Mouse (Mus musculus) embryonic facial prominence, embryonic 15.5 days (tissue): Measurements from ENCODE around the gene Etfdh. TPM values are rescaled to one million over a fixed set of nuclear protein-coding genes. Genes with fewer than 3 reads are reported as not detected.
A peak's percentile ranks its signal among the peaks of the same experiment; 100 is the strongest.

Experiments
- ATAC-seq: fragments of 200-750 bp; cut with Nextera tagmentation; 2 replicates; pipeline ENCODE4 v1.8.0; 2017; ENCODE audit warnings: low read depth, moderate TSS enrichment; ENCODE audit not compliant: insufficient number of reproducible peaks, low FRiP score, low TSS enrichment
- H3K27ac ChIP-seq: fragments of 300-500 bp; sonication (generic); replicated peaks from 2 replicates; pipeline ENCODE4 v1.5.1; 2015; ENCODE audit warnings: mild to moderate bottlenecking, inconsistent platforms
- H3K27me3 ChIP-seq: fragments of 300-500 bp; sonication (generic); 2 replicates; pipeline ENCODE4 v1.6.1; 2015; ENCODE audit warnings: inconsistent platforms
- H3K36me3 ChIP-seq: fragments of 300-500 bp; sonication (generic); 2 replicates; pipeline ENCODE4 v1.6.1; 2015; ENCODE audit warnings: mild to moderate bottlenecking, inconsistent platforms
- H3K4me1 ChIP-seq: fragments of 300-500 bp; sonication (generic); 2 replicates; pipeline ENCODE4 v1.6.1; 2015; ENCODE audit warnings: inconsistent platforms
- H3K4me2 ChIP-seq: fragments of 300-500 bp; sonication (generic); replicated peaks from 2 replicates; pipeline ENCODE4 v1.6.1; 2015; ENCODE audit warnings: mild to moderate bottlenecking, inconsistent platforms
- H3K4me3 ChIP-seq: fragments of 300-500 bp; sonication (generic); replicated peaks from 2 replicates; pipeline ENCODE4 v1.5.1; 2015; ENCODE audit warnings: mild to moderate bottlenecking, inconsistent platforms
- H3K9ac ChIP-seq: fragments of 300-500 bp; sonication (generic); 2 replicates; pipeline ENCODE4 v1.6.1; 2015; ENCODE audit warnings: inconsistent platforms
- H3K9me3 ChIP-seq: fragments of 300-500 bp; sonication (generic); replicated peaks from 2 replicates; pipeline ENCODE4 v1.6.1; 2016; ENCODE audit warnings: inconsistent platforms
- WGBS: fragments of 180-500 bp; shearing (Covaris S2); methylation state at CpG from one replicate; pipeline ENCODE4 v1.1.7; 2015; 5-methylcytosine and 5-hydroxymethylcytosine counted together
- polyA plus RNA-seq: library from polyadenylated mRNA; unstranded; fragments of >200 nt; fragmentation: Nextera tagmentation; extraction: Ambion mirVana; gene quantifications from 2 replicates; pipeline ENCODE4 v1.2.1, GENCODE M21; 2015

Gene Etfdh
- 49.2 and 54.6 TPM in 2 replicates for polyA plus RNA-seq

- ATAC-seq, result peak; percentile 45
- H3K27me3 ChIP-seq, result no peaks in the 10 kb centered on the region
- peak within 1 kb of the TSS; percentile 70 for H3K9ac ChIP-seq
- H3K36me3 ChIP-seq, result peaks cover 25% of the 10 kb centered on the region
- H3K27ac ChIP-seq, result peak within 1 kb of the TSS; percentile 90
- peak within 1 kb of the TSS; percentile 79 for H3K4me3 ChIP-seq
- H3K4me1 ChIP-seq, result peaks cover 8% of the 10 kb centered on the region; the same call in 1 of the 2 replicates
- under 1% methylated on average over 11 of the region's 11 CpGs for WGBS
- H3K4me2 ChIP-seq, result peak within 1 kb of the TSS; percentile 75
- H3K9me3 ChIP-seq, result 0 out of 2 replicates have a peak, but pooled peaks cover 5% of the 10 kb centered on the region
Observed at GRCm38 (mm10) chr3:79629416-79629730, at the start of gene Etfdh. Etfdh (minus strand) TSS chr3:79629500.

- WGBS, result 87% methylated on average over 3 of the region's 3 CpGs
- no peaks in the 10 kb centered on the region for H3K9me3 ChIP-seq
- no peak overlapping the region for H3K4me2 ChIP-seq
- no peaks in the 10 kb centered on the region for H3K4me1 ChIP-seq
- H3K4me3 ChIP-seq, result no peak overlapping the region
- no peak overlapping the region for H3K27ac ChIP-seq
- no peaks in the 10 kb centered on the region for H3K36me3 ChIP-seq
- no peaks in the 10 kb centered on the region for H3K27me3 ChIP-seq
- ATAC-seq, result no peak
- no peak overlapping the region for H3K9ac ChIP-seq
Observed at GRCm38 (mm10) chr3:79676411-79676810, 47.1 kb upstream of the Etfdh start.

- WGBS, result 77% methylated on average over 5 of the region's 5 CpGs
- no peaks in the 10 kb centered on the region for H3K27me3 ChIP-seq
- no peak for ATAC-seq
- no peaks in the 10 kb centered on the region for H3K4me1 ChIP-seq
- H3K4me3 ChIP-seq, result no peak overlapping the region
- H3K27ac ChIP-seq, result no peak overlapping the region
- H3K9ac ChIP-seq, result no peak overlapping the region
- H3K36me3 ChIP-seq, result no peaks in the 10 kb centered on the region
- no peaks in the 10 kb centered on the region for H3K9me3 ChIP-seq
- no peak overlapping the region for H3K4me2 ChIP-seq
Observed at GRCm38 (mm10) chr3:79674641-79675040, 45.3 kb upstream of the Etfdh start.

GRCm38 (mm10) chr3:79673082-79673481 lies 43.8 kb upstream of the Etfdh start:
- no peak for ATAC-seq
- H3K4me3 ChIP-seq, result no peak overlapping the region
- WGBS, result 14% methylated on average over 4 of the region's 4 CpGs
- no peaks in the 10 kb centered on the region for H3K27me3 ChIP-seq
- H3K9me3 ChIP-seq, result no peaks in the 10 kb centered on the region
- no peaks in the 10 kb centered on the region for H3K4me1 ChIP-seq
- no peak overlapping the region for H3K27ac ChIP-seq
- H3K9ac ChIP-seq, result no peak overlapping the region
- no peak overlapping the region for H3K4me2 ChIP-seq
- H3K36me3 ChIP-seq, result no peaks in the 10 kb centered on the region

- Histone ChIP-seq H3K27me3 (no peaks in the 10 kb centered on the region), H3K4me2 (no peak overlapping the region), H3K9ac (no peak overlapping the region), H3K36me3 (no peaks in the 10 kb centered on the region), H3K27ac (no peak overlapping the region), H3K4me3 (no peak overlapping the region), H3K9me3 (no peaks in the 10 kb centered on the region), H3K4me1 (no peaks in the 10 kb centered on the region)
- ATAC-seq, result no peak
- 56% methylated on average over 16 of the region's 16 CpGs for WGBS
Observed at GRCm38 (mm10) chr3:79672188-79672587, 42.9 kb upstream of the Etfdh start.

- WGBS, result 68% methylated on average over 7 of the region's 7 CpGs
- Histone ChIP-seq H3K4me3 (no peak overlapping the region), H3K9ac (no peak overlapping the region), H3K9me3 (no peaks in the 10 kb centered on the region), H3K4me1 (no peaks in the 10 kb centered on the region), H3K27me3 (no peaks in the 10 kb centered on the region), H3K4me2 (no peak overlapping the region), H3K36me3 (no peaks in the 10 kb centered on the region), H3K27ac (no peak overlapping the region)
- no peak for ATAC-seq
Observed at GRCm38 (mm10) chr3:79670556-79670955, 41.3 kb upstream of the Etfdh start.

- Histone ChIP-seq H3K4me3 (no peak overlapping the region), H3K9me3 (no peaks in the 10 kb centered on the region), H3K9ac (no peak overlapping the region), H3K4me1 (no peaks in the 10 kb centered on the region), H3K36me3 (no peaks in the 10 kb centered on the region), H3K4me2 (no peak overlapping the region), H3K27me3 (no peaks in the 10 kb centered on the region), H3K27ac (no peak overlapping the region)
- WGBS, result 38% methylated on average over 9 of the region's 9 CpGs
- ATAC-seq, result no peak
Observed at GRCm38 (mm10) chr3:79664787-79665408, 35.6 kb upstream of the Etfdh start.

GRCm38 (mm10) chr3:79656682-79657081 lies 27.4 kb upstream of the Etfdh start:
- ATAC-seq, result no peak
- Histone ChIP-seq H3K4me1 (no peaks in the 10 kb centered on the region), H3K9me3 (no peaks in the 10 kb centered on the region), H3K9ac (no peak overlapping the region), H3K4me3 (no peak overlapping the region), H3K4me2 (no peak overlapping the region), H3K27me3 (no peaks in the 10 kb centered on the region), H3K36me3 (no peaks in the 10 kb centered on the region), H3K27ac (no peak overlapping the region)
- WGBS, result 56% methylated on average over 5 of the region's 5 CpGs

- WGBS, result 53% methylated on average over 6 of the region's 6 CpGs
- H3K27me3 ChIP-seq, result no peaks in the 10 kb centered on the region
- H3K9ac ChIP-seq, result no peak overlapping the region
- no peak overlapping the region for H3K4me2 ChIP-seq
- no peaks in the 10 kb centered on the region for H3K9me3 ChIP-seq
- no peaks in the 10 kb centered on the region for H3K4me1 ChIP-seq
- no peak for ATAC-seq
- no peaks in the 10 kb centered on the region for H3K36me3 ChIP-seq
- H3K4me3 ChIP-seq, result no peak overlapping the region
- H3K27ac ChIP-seq, result no peak overlapping the region
Observed at GRCm38 (mm10) chr3:79652129-79652528, 22.8 kb upstream of the Etfdh start.

- WGBS, result under 1% methylated on average over 60 of the region's 60 CpGs
Observed at GRCm38 (mm10) chr3:79628561-79629415, 512 bp downstream of the Etfdh start, which contains the start of gene 4930579G24Rik. 4930579G24Rik (plus strand) TSS chr3:79629079.

GRCm38 (mm10) chr3:79628182-79628560 lies 1.1 kb downstream of the Etfdh start:
- Histone ChIP-seq H3K27me3 (no peaks in the 10 kb centered on the region), H3K9me3 (0 out of 2 replicates have a peak, but pooled peaks cover 2% of the 10 kb centered on the region), H3K9ac (peak overlapping the region; percentile 68), H3K4me2 (peak overlapping the region; percentile 75), H3K36me3 (peaks cover 18% of the 10 kb centered on the region), H3K27ac (peak overlapping the region; percentile 78), H3K4me1 (peaks cover 8% of the 10 kb centered on the region; the same call in 1 of the 2 replicates), H3K4me3 (peak overlapping the region; percentile 79)
- 0% methylated on average over 9 of the region's 9 CpGs for WGBS
- no peak for ATAC-seq

More at GRCm38 (mm10) chr3:79628561-79629415, 512 bp downstream of the Etfdh start, which contains the start of gene 4930579G24Rik:
- peak within 1 kb of the TSS; percentile 70 for H3K9ac ChIP-seq
- peak; percentile 99 for ATAC-seq
- H3K36me3 ChIP-seq, result peaks cover 23% of the 10 kb centered on the region
- H3K4me2 ChIP-seq, result peak within 1 kb of the TSS; percentile 75
- peaks cover 8% of the 10 kb centered on the region; the same call in 1 of the 2 replicates for H3K4me1 ChIP-seq
- no peaks in the 10 kb centered on the region for H3K27me3 ChIP-seq
- H3K9me3 ChIP-seq, result 0 out of 2 replicates have a peak, but pooled peaks cover 5% of the 10 kb centered on the region
- peak within 1 kb of the TSS; percentile 90 for H3K27ac ChIP-seq
- peak within 1 kb of the TSS; percentile 79 for H3K4me3 ChIP-seq
